Mouse (Mus musculus): ENCODE measurements around the gene Plin4.

Gene Plin4

GRCm38 (mm10) chr17:56057381-56058120, 52.1 kb downstream of the Plin4 start:
- no peak for DNase-seq (ENCODE audit: low read depth, low spot score)

- DNase-seq (ENCODE audit: low read depth, low spot score), result no peak
Observed at GRCm38 (mm10) chr17:56055945-56056678, 53.5 kb downstream of the Plin4 start.

- DNase-seq (ENCODE audit: low read depth, low spot score), result no peak
Observed at GRCm38 (mm10) chr17:56054938-56055337, 54.7 kb downstream of the Plin4 start.

DNA sequence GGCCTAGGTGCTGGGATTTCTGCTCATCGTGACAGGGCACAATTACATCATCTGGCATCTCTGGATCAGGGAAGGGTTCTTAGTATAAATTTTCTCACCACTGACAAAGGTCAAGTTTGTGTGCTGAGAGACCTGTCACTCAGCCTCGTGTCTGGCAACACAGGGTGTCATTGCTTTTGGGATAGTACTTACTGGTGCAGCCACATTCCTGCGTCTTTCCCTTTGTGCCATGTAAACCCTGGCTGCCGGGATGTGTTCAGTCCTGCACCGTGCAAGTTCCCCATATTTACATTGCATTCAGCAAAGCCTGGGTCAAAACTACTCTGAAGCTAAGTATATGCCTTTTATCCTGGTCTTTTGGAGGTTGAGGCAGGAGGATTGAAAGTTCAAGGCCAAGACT, 58.2 kb downstream of the Plin4 start:
- no peak for DNase-seq (ENCODE audit: low read depth, low spot score)
